Mouse (Mus musculus) lung, adult 2 months (tissue): ENCODE data around the gene Bbx.

Source experiments
- CTCF ChIP-seq: fragments of 200-500 bp; IDR thresholded peaks from 2 replicates; pipeline ENCODE4 v1.5.1; 2011; ENCODE audit warnings: mild to moderate bottlenecking, low read length, control low read depth; ENCODE audit not compliant: insufficient read depth
- POLR2A ChIP-seq: fragments of 200-500 bp; IDR thresholded peaks from 2 replicates; pipeline ENCODE4 v1.6.1; 2011; ENCODE audit warnings: low read depth, mild to moderate bottlenecking, control low read depth, low read length, borderline replicate concordance; ENCODE audit errors: extremely low read depth

DNA sequence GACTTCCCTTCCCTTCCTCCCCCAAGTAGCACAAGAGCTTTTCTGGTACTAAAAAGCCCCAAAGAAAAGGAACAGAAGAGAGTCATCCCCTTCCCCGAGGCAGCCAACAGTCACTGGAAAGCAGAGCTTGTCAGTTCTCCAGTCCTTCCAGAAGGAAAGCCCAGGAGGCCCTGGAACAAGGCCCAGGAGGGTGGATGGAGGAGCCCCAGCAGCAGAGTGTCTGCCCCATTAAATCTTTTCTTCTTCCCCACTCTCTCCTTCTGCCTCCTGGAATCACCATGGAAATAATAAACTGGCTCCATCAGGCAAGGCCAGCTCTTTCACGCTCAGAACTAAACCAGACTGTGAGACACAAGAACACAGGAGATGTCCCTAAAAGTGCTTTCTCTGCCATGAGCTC lies 284.3 kb downstream of the Bbx start:
- TF ChIP-seq CTCF (no peak), POLR2A (no peak)
